Mouse (Mus musculus) layer of hippocampus, postnatal 25 days (tissue): Measurements from ENCODE around the gene Spata22. TPM values are rescaled to one million over a fixed set of nuclear protein-coding genes. Genes with fewer than 3 reads are reported as not detected.
"Not testable (repeated sequence)": the region's sequence is repeated elsewhere in the genome, so short reads cannot be mapped to it uniquely, and the experiment has no call there.

Experiments
- DNase-seq, 2 experiments: peaks; one replicate each; pipeline ENCODE4 v3.0.0; 2022; ENCODE audit warnings: mixed read lengths in 2 of 2, low spot score in 1 of 2; ENCODE audit errors: extremely low spot score in 1 of 2
- total RNA-seq, 2 experiments: library from RNA; stranded (reverse); gene quantifications; 2 replicates each; pipeline ENCODE4 v1.2.3; 2021

Spata22 gene
- not detected for total RNA-seq

DNA sequence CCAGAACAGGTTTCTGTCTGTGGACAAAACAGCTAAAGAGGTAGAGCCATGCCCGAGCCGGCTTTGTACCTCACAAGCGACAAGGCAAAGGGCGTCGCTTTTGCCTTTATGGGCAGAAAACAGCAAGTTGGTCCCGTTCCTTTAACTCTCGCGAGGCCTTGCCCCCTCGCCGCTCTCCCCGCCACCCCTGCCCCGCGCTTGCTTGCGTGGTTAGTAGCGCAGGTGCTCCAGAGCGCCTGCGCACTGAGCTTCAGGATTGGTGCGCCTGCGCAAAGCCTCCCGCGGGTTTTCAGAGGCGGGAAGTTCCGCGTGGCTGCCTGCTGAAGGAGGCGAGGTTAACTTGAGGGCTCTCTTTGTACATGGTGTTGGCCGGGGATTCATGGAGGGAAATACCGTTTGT, at the start of gene Spata22, which contains the start of the genes Aspa and Gm49340:
Gene Spata22, plus strand, starts transcription at position 300 of the 400 bp plus-strand sequence.
Gene Aspa, minus strand, starts transcription at position 155 of the 400 bp plus-strand sequence.
Gene Gm49340, plus strand, starts transcription at position 300 of the 400 bp plus-strand sequence.
- DNase-seq, result no peak

DNA sequence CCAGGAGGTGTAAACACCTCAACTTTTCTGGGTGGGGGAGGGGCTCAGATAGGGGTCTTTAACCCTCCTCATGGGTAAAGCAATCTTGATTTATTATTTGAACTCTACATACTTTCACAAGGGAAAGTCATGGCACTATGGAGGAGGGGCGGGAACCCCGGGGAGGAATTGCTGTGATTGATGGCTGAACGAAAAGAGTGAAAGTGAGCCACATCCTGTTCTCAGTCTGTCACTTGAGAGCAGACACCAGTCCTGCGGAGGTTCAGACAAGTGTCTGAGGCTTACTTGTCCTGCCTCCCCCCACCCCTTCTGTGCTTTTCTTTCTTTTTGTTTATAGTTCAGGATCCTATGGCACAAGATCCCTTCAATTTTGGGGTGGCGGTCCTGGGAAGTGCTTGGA, 48.8 kb upstream of the Spata22 start:
- DNase-seq, result no peak

DNA sequence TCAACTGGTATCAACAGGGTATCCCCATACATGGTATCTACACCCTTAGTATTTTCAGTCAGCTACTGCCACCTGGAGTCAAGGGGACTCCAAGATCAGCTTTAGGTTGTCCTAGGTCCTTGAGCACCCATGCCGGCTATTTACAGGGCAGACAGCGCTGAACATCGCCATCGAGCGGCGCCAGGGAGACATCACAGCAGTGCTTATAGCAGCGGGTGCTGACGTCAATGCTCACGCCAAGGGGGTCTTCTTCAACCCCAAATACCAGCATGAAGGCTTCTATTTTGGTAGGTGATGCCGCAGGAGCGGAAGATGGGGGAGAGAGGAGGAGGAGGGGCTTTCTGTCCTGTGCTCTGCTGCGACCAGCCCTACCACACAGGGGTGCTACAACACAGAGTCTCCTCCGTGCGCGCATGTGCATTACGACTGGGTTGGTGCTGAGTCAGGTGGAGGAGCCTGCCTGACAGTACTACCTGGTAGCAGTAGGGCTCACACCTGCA, 48.0 kb upstream of the Spata22 start:
- DNase-seq, result peak; percentile 53 to 63

DNA sequence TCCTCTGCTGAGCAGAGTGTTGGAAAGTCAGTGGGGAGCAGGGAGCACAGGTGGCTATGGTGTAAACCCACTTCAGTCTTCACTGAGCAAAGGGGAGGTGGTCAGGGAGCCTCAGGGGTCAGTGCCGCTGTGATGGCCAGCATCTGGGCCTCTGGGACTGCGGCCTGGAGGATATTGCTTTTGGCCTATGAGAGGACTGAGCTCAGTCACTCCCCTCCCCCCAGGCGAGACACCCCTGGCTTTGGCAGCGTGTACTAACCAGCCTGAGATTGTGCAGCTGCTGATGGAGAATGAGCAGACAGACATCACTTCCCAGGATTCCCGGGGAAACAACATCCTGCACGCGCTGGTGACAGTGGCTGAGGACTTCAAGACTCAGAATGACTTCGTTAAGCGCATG, 46.2 kb upstream of the Spata22 start:
- no peak for DNase-seq

DNA sequence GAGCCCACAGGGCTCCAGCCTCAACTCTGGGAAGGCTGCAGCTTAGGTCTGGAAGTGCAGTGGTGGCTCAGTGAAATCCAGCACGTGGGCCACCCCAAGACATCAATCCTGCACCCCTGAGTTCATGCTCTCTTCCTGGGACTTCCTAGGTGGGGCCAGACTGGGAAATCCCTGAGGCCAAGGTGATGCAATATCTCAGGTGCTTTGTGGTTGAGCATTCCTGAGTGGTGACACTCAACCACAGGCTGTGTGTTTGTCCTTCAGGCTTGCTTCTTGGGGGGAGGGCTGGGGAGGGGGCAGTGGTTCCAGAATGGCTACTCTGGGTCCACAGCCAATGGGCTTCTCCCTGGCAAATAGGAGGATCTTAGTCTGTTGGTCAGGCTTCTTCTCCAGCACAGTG, 45.6 kb upstream of the Spata22 start:
- DNase-seq, result no peak

DNA sequence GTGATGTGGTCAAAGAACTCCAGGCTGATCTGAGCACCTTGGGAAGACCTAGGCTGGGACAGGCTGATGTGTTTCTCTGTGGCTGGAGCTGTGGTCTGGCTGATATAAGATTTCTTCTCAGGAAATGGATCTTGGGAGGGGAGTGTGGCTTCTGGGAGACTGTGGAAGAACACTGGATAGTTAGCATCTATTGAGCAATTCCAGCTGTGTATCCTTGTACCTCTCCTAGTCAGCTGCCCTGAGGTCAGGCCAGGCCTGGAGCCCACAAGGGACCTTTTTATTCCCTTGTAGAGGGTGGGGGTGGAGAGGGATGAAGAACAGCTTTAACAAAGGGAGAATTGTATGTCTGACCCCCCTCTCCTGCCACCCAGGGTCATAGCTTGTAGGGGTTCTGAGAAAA, 45.2 kb upstream of the Spata22 start:
- no peak for DNase-seq

DNA sequence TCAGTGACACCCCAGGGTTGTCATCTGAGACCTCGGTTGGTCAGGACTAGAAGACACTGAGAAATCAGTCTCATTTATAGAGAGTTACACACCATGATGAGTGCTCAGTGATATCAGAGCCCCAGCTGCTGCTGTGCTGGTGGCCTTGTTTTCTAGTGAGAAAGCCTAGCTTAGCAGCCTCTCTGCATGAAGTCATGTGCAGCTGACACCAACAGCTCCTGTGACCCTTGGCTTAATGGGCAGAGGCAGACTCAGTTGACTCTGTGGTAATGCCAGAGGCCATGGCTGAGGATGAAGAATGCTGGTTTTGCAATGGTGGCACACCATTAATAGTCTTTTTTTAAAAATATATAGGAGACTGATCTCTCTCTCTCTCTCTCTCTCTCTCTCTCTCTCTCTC, 39.9 kb upstream of the Spata22 start:
- no peak for DNase-seq

DNA sequence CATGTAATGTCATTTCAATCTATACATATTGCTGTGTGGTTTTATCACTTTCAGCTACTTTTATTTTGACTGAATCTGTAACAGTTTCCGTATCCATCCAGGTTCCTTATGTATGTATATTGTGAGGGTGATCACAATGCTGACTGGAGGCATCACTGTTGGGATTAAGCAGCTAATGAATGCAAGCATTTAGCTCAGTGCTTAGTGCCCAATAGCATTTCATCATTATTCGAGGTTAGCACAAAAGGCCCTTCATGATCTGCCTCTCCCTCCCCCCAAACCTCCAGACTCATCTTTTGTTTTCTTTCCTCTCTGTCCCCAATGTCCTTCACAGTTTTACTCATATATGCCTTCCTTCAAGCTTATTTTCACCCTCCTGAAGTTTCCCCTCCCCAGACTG, 26.4 kb upstream of the Spata22 start:
- DNase-seq, result no peak

DNA sequence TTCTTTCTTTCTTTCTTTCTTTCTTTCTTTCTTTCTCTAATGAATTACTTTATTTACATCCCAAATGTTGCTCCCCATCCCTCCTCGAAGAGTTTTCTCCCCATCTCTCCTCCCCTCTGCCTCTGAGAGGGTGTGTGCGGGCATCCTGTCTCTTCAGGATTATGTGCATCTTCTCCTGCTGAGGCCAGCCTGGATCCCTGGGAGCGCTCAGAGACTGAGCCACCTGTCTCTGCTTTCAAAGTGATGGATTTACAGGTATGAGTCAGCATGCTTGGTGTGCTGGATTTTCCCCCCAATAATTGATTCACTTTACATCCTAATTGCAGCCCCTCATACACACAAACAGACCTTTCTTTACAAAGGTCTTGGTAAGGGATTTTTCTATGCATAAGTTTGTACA, 13.6 kb upstream of the Spata22 start:
- no peak for DNase-seq

DNA sequence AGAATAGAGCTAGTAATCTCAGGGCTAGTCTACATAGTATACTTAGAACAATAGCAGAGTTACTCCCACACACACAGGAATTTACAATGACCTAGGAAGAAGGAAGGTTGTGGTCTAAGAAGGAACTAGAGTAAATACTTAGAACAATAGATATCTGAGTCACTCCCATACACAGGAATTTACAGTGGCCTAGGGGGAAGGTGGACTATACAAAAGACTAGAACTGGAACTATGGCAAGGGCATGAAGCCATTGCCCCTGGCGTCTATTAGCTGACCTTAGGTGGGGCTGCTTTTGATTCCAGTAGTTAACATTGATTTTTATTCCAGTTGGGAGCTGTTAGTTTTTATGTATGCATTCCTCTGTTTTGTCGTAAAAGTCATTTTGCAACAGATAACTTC, 11.0 kb upstream of the Spata22 start:
- DNase-seq, result not testable (repeated sequence)

DNA sequence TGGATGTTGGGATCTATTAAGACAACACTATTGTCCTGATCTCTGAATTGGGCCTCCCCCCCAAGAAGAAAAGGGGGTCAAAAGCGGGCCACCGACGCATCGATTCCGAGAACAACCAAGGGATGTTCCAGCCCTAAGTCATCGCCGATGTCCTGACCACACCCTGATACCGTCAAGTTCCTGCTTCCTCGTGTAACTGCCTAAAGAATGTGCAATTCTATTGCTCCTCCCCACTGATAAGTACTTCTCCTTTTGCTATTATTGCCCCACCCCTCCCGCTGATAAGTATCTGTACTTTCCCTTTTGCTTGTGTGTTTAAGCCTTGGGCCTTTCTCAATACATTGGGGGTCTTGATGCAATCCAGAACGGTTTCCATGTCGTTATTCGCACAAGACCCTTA, 8.5 kb upstream of the Spata22 start:
- DNase-seq, result not testable (repeated sequence)

DNA sequence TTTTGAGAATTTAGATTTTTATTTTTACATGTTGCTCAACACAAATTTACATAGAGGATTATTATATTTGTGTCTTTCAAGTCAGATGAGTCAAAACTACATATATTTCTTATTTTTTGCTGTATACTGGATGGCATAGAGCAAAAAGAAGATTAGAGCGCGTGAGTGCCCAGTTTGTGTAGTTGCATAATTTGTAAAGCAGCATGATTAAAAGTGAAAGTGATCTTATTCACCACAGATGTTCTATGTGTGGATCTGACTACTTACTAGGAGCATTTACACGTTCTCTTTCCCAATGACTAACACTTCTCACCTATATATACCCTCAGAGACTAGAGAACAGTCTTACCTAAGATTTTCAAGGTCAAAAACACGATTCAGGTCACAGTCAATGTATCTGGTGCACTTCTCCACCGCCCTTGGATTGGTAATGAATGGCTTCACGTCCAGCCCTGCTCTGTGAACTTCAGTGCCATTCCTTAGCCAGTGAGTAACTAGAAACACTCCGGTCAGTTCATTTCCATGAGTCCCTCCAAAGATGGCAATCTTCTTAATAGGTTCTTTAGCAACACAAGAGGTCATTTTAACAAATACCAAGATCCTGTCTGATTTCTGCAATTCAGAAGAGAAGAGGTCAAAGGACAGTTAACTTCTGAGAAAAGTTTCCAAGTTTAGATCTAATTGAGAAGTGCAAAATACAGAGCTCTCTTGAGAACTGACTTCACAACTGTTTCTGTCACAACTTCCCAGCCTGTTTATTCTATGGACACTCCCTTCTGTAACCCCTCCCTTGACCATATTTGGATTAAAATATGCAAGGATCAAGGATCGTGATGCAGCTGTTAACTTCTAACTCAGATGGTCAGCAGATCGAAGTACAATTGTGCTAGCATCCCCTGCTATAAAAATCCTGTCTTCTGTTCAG, 5.4 kb upstream of the Spata22 start:
- DNase-seq, result no peak

DNA sequence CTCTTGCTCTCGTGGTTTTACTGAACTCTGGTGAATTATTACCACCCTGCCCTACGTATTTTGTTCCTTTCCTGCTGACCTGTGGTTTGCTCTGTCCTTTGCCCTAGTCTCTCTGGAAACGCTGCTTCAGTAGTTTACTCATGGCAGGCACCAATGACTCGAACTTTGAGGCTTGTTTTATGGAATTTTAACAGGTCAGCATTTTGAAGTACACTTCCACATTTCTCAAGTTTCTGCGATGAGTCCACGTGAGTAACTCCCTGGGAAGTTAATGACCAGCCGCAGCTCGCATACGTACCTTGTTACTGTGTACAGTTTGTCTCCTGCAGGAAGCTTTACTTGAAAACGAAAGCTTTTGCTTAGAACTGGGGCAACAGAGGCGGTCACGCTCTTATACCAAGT, 3.1 kb upstream of the Spata22 start:
- no peak for DNase-seq

DNA sequence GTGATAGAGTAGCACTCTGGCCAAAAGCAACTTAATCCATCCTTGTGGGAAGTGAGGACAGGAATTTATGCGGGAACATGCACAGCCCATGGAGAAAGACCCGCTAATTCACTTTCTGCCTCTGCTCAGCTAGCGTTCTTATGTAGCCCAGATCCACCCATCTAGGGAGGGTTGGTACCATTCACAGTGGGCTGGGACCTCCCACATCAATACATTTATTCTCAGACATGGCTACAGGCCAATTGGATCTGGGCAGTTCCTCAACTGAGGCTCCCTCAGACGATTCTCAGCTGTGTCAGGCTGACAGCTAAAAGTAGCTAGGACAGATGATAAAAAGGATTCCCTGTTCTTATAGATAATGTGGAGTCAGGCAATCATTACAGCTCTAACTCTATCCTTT, 2.2 kb upstream of the Spata22 start:
- DNase-seq, result no peak

DNA sequence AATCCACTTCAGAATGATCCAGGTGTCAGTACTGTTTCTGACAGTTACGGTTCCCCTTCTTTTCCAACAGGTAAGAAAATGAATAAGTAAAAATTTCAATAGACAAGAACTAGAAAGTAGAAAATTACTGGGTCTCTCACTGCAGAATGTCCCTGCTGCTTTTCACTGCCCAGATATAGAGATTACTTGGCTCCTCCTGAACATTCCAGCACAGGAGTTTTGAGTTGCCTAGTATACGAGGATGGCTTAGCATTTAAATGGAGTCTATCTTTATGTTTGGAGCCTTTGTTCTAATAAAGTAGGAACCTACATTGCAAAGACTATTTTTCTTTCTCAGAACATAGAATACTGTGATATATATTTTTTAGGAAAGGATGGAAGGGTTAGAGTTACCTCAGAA, 3.8 kb downstream of the Spata22 start:
- no peak for DNase-seq

DNA sequence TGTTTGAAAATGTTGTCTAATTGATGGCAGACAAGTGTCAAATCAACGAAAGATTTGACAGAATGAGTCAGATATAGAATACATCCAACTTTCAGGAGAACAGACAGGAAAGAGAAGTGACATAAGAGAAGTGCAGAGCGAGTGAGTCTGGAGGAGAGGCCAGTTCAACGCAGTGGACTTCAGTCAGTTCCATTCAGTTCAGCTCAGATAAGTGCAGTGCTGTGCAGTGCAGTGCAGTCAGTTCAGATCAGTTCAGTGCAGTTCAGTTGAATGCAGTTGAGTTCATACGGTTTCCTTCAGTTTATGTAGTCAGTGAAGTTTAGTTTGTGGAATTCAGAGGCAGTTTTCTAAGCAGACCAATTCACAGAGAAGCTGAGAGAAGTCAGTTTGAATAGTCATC, 7.4 kb downstream of the Spata22 start:
- DNase-seq, result no peak

DNA sequence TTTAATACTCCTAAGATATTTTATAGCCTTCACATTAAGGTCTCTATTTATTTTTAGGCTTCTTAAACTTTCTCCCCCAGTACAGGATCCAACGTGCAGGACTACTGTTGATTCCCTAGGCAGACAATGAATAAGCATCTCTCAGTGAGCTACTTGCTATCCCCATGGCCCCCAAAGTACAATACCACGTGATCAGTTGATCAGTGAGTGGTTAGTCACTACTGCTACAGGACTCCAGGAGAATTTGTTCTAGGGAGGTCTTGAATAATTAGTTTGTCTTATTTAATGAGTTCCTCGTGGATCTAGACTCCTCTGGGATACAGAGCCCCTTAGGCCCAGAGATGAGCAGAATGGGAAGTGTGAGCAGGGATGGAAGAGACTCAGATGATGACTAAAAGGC, 20.9 kb downstream of the Spata22 start, which contains the start of gene Olfr20:
Gene Olfr20, plus strand, starts transcription at position 301 of the 400 bp plus-strand sequence.
- no peak for DNase-seq

DNA sequence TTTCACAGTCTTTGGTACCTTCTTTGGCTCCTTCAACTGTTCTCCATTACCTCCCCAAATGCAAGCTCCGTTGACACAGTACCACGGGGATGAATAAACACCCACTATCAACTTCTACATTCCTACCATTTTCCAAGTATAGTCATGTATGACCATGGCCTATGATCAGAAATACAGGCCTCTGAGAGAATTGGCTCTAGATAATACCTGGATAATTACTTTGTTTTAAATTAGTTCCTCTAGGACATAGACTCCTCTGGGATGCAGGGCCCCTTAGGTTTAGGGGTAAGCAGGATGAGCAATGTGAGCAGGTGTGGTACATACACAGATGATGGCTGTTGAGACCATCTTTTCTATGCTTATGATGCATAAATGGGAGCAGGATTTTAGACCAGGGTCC, 41.4 kb downstream of the Spata22 start, which contains the start of gene Olfr376:
Gene Olfr376, plus strand, starts transcription at position 301 of the 400 bp plus-strand sequence.
- DNase-seq, result no peak

DNA sequence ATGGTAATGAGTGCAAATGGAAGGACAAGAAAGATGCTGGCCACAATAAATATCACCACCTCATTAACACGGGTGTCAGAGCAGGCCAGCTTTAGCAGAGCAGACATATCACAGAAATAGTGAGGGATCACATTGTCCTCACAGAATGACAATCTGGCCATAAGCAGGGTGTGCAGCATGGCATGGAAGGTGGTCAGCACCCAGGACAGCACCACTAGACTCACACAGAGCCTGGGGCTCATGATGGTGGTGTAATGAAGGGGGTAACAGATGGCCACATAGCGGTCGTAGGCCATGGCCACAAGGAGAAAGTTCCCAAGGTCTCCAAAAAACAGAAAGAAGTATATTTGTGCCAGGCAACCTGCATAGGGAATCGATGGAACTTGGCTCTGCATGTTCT, 65.8 kb downstream of the Spata22 start:
- no peak for DNase-seq
